Mouse (Mus musculus) T-helper 1 cell (primary cell): ENCODE measurements around the gene Vezf1.

ENCODE experiments used
- in situ Hi-C: fragments of 300-600 bp; cut with MboI, MseI; formaldehyde crosslinking; loops from one replicate; pipeline ENCODE4 v1.15.1; 2025; ENCODE audit warnings: high pct_unique_total_duplicates

The Vezf1 gene

DNA sequence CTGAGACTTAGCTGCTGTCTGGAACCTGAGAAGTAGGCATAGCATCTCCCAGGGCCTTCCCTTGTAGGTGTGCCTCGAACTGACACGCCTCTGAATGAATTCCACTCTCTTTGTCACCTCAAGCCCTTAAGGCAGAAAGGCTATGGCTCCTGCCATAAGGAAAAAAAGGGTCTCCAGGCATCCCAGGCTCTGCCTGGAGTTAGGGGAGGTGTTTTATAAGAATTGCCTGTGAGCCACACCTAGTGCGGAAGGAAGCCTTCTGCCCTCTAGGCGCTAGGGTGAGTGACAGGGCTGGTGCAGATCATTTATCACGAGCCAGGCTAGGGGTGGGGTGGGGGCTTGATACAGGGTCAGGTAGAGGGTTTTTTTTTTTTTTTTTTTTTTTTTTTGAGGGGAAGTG is 54.9 kb downstream of the Vezf1 start:
- in situ Hi-C loops, result no loop called here

DNA sequence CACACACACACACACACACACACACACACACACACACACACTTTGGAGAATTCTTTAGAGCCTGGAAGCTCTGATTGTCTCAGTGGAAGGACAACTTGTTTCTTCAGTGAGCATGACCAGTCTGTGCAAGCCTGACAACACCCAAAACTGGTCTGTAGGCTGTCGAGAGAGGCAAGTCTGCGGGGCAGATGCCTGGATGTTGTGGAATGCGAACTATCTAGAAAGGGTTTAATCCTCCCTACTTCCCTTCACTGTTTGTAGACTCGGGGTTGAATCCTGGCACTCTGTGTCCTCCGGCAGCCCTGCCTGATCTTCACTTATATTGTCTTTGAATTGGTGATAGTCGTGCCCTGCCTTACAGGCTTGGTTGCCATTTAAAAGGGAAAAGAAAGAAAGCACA is 55.7 kb downstream of the Vezf1 start:
- in situ Hi-C loops, result no loop called here

- in situ Hi-C loops, result no loop called here
Measured at GRCm38 (mm10) chr11:88125483-88125882, 57.4 kb downstream of the Vezf1 start.

DNA sequence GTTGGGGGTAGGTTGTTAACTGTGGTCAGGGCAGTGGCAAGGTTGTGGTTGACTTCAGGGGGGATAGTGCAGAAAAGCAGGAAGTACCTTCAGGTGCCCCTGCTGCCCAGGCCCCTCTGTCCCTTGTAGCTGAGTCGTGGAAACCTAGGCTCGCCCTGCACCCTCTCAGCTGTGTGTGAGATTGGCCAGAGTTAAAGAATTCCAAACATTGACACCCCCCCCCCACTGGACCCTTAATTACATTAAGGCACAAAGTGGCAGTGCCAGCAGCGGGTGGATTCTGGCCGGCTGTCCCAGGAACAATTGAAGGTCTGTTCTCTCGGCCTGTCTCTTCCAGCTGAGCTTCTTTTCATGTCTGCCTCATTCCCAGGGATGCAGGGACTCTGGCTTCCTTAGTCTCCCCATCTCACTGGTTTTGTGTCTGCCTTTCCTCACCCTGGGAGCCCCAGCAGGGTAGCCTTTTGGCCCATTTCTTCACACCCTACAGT is 58.3 kb downstream of the Vezf1 start:
- in situ Hi-C loops, result no loop called here

GRCm38 (mm10) chr11:88128461-88128860 is 60.4 kb downstream of the Vezf1 start:
- in situ Hi-C loops, result no loop called here

- in situ Hi-C loops, result no loop called here
Measured at GRCm38 (mm10) chr11:88129281-88129680, 61.2 kb downstream of the Vezf1 start.

DNA sequence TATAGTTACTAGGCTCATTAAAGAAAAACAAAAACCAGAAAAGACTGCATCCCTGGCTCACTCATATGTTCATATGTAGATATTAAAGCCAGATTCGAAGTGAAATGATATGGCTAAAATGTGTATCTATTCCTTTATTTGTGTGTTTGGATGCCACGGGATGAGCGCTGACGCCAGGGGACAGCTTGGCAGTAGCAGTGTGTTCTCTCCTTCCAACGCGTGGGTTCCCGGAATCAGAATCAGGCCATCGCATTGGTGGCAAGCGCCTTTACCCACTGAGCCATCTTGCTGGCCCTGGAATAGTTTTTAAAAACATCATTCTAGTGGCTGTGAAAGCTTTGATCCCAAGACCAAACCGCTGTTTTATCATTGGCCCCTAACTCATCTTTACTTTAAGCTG is 61.9 kb downstream of the Vezf1 start:
- in situ Hi-C loops, result no loop called here

GRCm38 (mm10) chr11:88131847-88132246 is 63.8 kb downstream of the Vezf1 start:
- in situ Hi-C loops, result no loop called here
